Mouse (Mus musculus): ENCODE results near the gene A030005K14Rik. TPM values are rescaled to one million over a fixed set of nuclear protein-coding genes. Genes with fewer than 3 reads are reported as not detected.
A peak's percentile ranks its signal among the peaks of the same experiment; 100 is the strongest.

Gene A030005K14Rik
- polyA plus RNA-seq, 1 experiment from 2014 or later: not detected

DNA sequence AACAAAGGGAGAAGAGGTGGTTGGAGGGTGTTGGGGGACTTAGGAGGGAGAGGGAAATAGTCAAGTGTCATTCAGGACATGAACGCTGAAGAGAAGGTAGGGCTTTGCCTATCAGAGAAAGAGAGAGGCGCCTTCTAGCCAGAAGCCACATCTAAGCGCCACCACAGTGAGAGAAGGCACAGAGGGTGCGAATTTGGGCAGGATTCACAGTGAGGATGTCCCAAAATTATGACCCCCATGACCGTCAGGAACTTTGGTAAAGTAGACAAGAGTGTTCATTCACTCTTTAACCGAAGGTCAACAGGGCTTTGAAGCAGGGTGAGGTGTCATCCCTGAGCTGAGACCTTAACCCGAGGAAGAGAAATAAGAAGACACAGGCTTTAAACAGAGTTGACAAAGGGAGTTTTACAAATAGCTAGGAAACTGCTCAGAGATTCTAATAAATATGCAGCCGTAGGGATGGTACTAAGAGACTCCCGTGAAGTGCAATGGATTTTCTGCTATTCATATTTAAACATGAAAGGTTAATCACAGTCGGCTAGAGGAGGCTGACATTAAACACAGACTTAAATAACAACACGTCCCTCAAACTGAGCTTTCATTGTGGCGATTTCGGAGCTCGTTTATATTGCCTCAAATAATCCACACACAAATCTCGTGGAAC, 16.5 kb upstream of the A030005K14Rik start:
- Histone ChIP-seq H3K27me3 (no peaks in the 10 kb centered on the region), H3K9me3 (replicated peaks) (no peaks in the 10 kb centered on the region), H3K4me3 (replicated peaks) (no peak overlapping the region), H3K4me1 (replicated peaks) (no peaks in the 10 kb centered on the region), H3K27ac (replicated peaks) (no peak overlapping the region), H3K4me2 (no peak overlapping the region), H3K36me3 (replicated peaks) (no peaks in the 10 kb centered on the region), H3K9ac (no peak overlapping the region)
- ATAC-seq (ENCODE audit: insufficient read depth): no peak
- 29% methylated on average over 15 of the region's 15 CpGs for WGBS (ENCODE audit: insufficient replicate concordance)

- WGBS (ENCODE audit: insufficient replicate concordance): 69% methylated on average over 10 of the region's 10 CpGs
- no peaks in the 10 kb centered on the region for H3K9me3 ChIP-seq (replicated peaks)
- H3K9ac ChIP-seq: no peak overlapping the region
- H3K27me3 ChIP-seq: no peaks in the 10 kb centered on the region
- no peaks in the 10 kb centered on the region for H3K4me1 ChIP-seq (replicated peaks)
- no peak for ATAC-seq (ENCODE audit: insufficient read depth)
- no peak overlapping the region for H3K4me3 ChIP-seq (replicated peaks)
- H3K4me2 ChIP-seq: no peak overlapping the region
- H3K36me3 ChIP-seq (replicated peaks): no peaks in the 10 kb centered on the region
- H3K27ac ChIP-seq (replicated peaks): no peak overlapping the region
These were observed 8.0 kb upstream of the A030005K14Rik start for GRCm38 (mm10) chr1:83067205-83067604.

- H3K9ac ChIP-seq: no peak overlapping the region
- no peaks in the 10 kb centered on the region for H3K9me3 ChIP-seq (replicated peaks)
- no peaks in the 10 kb centered on the region for H3K4me1 ChIP-seq (replicated peaks)
- no peaks in the 10 kb centered on the region for H3K36me3 ChIP-seq (replicated peaks)
- no peak overlapping the region for H3K4me2 ChIP-seq
- WGBS (ENCODE audit: insufficient replicate concordance): 67% methylated on average over 4 of the region's 4 CpGs
- no peak overlapping the region for H3K27ac ChIP-seq (replicated peaks)
- no peak overlapping the region for H3K4me3 ChIP-seq (replicated peaks)
- no peak for ATAC-seq (ENCODE audit: insufficient read depth)
- H3K27me3 ChIP-seq: no peaks in the 10 kb centered on the region
These were observed 7.4 kb upstream of the A030005K14Rik start for GRCm38 (mm10) chr1:83066577-83066976.

DNA sequence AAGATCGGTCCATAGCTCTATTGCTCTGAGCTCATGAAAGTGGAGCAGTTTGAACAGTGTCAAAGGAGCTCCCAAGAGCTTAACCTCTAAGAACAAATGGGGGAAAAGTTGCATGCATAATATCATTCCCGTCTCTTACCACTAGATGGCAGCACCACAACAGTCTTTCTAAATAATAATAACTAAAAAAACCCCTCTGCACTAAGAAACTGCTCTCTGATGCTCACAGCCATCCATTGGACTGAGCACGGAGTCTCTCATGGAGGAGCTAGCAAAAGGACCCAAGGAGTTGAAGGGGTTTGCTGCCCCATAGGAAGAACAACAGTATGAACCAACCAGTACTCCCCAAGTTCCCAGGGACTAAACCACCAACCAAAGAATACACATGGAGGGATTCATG, 5.7 kb upstream of the A030005K14Rik start:
- Histone ChIP-seq H3K4me2 (no peak overlapping the region), H3K4me1 (replicated peaks) (no peaks in the 10 kb centered on the region), H3K27me3 (no peaks in the 10 kb centered on the region), H3K36me3 (replicated peaks) (no peaks in the 10 kb centered on the region), H3K9ac (no peak overlapping the region), H3K4me3 (replicated peaks) (no peak overlapping the region), H3K27ac (replicated peaks) (no peak overlapping the region), H3K9me3 (replicated peaks) (no peaks in the 10 kb centered on the region)
- WGBS (ENCODE audit: insufficient replicate concordance): 14% methylated on average over 3 of the region's 3 CpGs
- ATAC-seq (ENCODE audit: insufficient read depth): no peak

GRCm38 (mm10) chr1:83060643-83061042, 1.5 kb upstream of the A030005K14Rik start, which contains the start of gene Krtap28-13:
Gene Krtap28-13 (plus strand): TSS chr1:83060930.
- no peak within 1 kb of the TSS for H3K4me3 ChIP-seq (replicated peaks)
- H3K4me1 ChIP-seq (replicated peaks): no peaks in the 10 kb centered on the region
- no peak within 1 kb of the TSS for H3K4me2 ChIP-seq
- ATAC-seq (ENCODE audit: insufficient read depth): no peak
- H3K9ac ChIP-seq: no peak within 1 kb of the TSS
- no peak within 1 kb of the TSS for H3K27ac ChIP-seq (replicated peaks)
- H3K36me3 ChIP-seq (replicated peaks): no peaks in the 10 kb centered on the region
- no peaks in the 10 kb centered on the region for H3K9me3 ChIP-seq (replicated peaks)
- WGBS (ENCODE audit: insufficient replicate concordance): 80% methylated on average over 4 of the region's 4 CpGs
- H3K27me3 ChIP-seq: no peaks in the 10 kb centered on the region

DNA sequence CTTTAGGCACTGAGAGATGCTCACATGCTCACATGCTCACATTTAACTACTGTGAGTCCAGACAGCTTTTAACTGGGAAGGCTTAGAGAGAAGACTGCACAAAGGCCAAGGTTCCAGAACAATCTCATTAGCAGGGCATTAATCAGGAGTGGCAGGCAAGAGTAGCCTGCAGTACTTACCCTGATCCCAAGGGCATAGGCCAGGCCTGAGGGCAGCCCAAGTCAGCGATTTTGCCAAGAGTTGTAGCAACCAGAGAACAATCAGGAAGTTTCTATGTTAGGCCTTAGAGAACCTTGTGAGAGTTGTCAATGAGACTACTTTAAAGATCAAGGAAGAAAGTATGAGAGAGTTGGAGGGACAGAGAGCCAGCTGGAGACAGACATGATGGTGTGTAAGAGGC, 697 bp downstream of the A030005K14Rik start:
- Histone ChIP-seq H3K27me3 (no peaks in the 10 kb centered on the region), H3K4me3 (replicated peaks) (no peak overlapping the region), H3K27ac (replicated peaks) (no peak overlapping the region), H3K9me3 (replicated peaks) (no peaks in the 10 kb centered on the region), H3K9ac (no peak overlapping the region), H3K36me3 (replicated peaks) (no peaks in the 10 kb centered on the region), H3K4me2 (no peak overlapping the region), H3K4me1 (replicated peaks) (no peaks in the 10 kb centered on the region)
- WGBS (ENCODE audit: insufficient replicate concordance): 54% methylated on average over 1 of the region's 1 CpGs
- ATAC-seq (ENCODE audit: insufficient read depth): no peak

GRCm38 (mm10) chr1:83044882-83045427, 14.2 kb downstream of the A030005K14Rik start, which contains the start of gene Gm47969:
Gene Gm47969 (plus strand): TSS chr1:83044932.
- Histone ChIP-seq H3K36me3 (replicated peaks) (no peaks in the 10 kb centered on the region), H3K27me3 (no peaks in the 10 kb centered on the region), H3K4me1 (replicated peaks) (no peaks in the 10 kb centered on the region), H3K4me2 (no peak within 1 kb of the TSS), H3K4me3 (replicated peaks) (no peak within 1 kb of the TSS), H3K9me3 (replicated peaks) (no peaks in the 10 kb centered on the region), H3K27ac (replicated peaks) (no peak within 1 kb of the TSS), H3K9ac (no peak within 1 kb of the TSS)
- ATAC-seq (ENCODE audit: insufficient read depth): no peak
- 31% methylated on average over 5 of the region's 5 CpGs for WGBS (ENCODE audit: insufficient replicate concordance)

- Histone ChIP-seq H3K4me2 (no peak within 1 kb of the TSS), H3K27ac (replicated peaks) (no peak within 1 kb of the TSS), H3K4me3 (replicated peaks) (no peak within 1 kb of the TSS), H3K36me3 (replicated peaks) (no peaks in the 10 kb centered on the region), H3K9me3 (replicated peaks) (no peaks in the 10 kb centered on the region), H3K4me1 (replicated peaks) (no peaks in the 10 kb centered on the region), H3K27me3 (no peaks in the 10 kb centered on the region; the same call in 1 of the 2 replicates), H3K9ac (no peak within 1 kb of the TSS)
- WGBS (ENCODE audit: insufficient replicate concordance): 62% methylated on average over 2 of the region's 2 CpGs
- no peak for ATAC-seq (ENCODE audit: insufficient read depth)
These were observed 16.8 kb downstream of the A030005K14Rik start, which contains the start of gene Krtap28-10 for GRCm38 (mm10) chr1:83042380-83042779. Gene Krtap28-10 (minus strand): TSS chr1:83042480.

DNA sequence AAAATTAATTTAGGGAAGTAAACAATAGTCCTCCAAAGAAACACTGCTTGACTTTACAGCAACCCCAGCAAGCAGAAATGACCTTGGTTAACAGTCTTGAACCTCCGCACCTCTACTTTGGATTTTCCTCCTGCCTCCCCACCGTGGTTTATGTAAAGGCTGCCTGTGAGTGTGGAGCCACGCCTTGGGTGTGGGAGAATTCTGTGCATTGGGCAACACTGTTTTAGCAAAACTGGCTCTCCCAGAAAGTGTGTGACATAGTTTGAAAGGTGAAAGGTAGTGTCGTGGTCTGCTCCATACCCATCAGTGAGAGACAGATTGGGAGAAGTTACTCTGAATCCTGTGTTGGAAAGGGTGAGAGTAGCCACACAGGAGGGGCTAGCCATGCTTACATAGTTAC, 20.1 kb downstream of the A030005K14Rik start:
- H3K27ac ChIP-seq (replicated peaks): no peak overlapping the region
- H3K4me3 ChIP-seq (replicated peaks): no peak overlapping the region
- H3K4me2 ChIP-seq: no peak overlapping the region
- no peaks in the 10 kb centered on the region for H3K4me1 ChIP-seq (replicated peaks)
- H3K36me3 ChIP-seq (replicated peaks): no peaks in the 10 kb centered on the region
- no peak overlapping the region for H3K9ac ChIP-seq
- no peaks in the 10 kb centered on the region; the same call in 1 of the 2 replicates for H3K27me3 ChIP-seq
- WGBS (ENCODE audit: insufficient replicate concordance): 52% methylated on average over 4 of the region's 4 CpGs
- no peaks in the 10 kb centered on the region for H3K9me3 ChIP-seq (replicated peaks)
- no peak for ATAC-seq (ENCODE audit: insufficient read depth)

- peak within 1 kb of the TSS; percentile 45 for H3K4me3 ChIP-seq (replicated peaks)
- H3K4me1 ChIP-seq (replicated peaks): no peaks in the 10 kb centered on the region
- H3K27ac ChIP-seq (replicated peaks): no peak within 1 kb of the TSS
- H3K9ac ChIP-seq: no peak within 1 kb of the TSS
- H3K36me3 ChIP-seq (replicated peaks): no peaks in the 10 kb centered on the region
- under 1% methylated on average over 25 of the region's 25 CpGs for WGBS (ENCODE audit: insufficient replicate concordance)
- H3K27me3 ChIP-seq: no peaks in the 10 kb centered on the region; the same call in 1 of the 2 replicates
- H3K9me3 ChIP-seq (replicated peaks): no peaks in the 10 kb centered on the region
- H3K4me2 ChIP-seq: peak within 1 kb of the TSS; percentile 62
- ATAC-seq (ENCODE audit: insufficient read depth): no peak; the same call in 1 of the 2 replicates
These were observed 21.0 kb downstream of the A030005K14Rik start, which contains the start of gene Slc19a3 for GRCm38 (mm10) chr1:83038109-83038672. Gene Slc19a3 (minus strand): TSS chr1:83038448.

DNA sequence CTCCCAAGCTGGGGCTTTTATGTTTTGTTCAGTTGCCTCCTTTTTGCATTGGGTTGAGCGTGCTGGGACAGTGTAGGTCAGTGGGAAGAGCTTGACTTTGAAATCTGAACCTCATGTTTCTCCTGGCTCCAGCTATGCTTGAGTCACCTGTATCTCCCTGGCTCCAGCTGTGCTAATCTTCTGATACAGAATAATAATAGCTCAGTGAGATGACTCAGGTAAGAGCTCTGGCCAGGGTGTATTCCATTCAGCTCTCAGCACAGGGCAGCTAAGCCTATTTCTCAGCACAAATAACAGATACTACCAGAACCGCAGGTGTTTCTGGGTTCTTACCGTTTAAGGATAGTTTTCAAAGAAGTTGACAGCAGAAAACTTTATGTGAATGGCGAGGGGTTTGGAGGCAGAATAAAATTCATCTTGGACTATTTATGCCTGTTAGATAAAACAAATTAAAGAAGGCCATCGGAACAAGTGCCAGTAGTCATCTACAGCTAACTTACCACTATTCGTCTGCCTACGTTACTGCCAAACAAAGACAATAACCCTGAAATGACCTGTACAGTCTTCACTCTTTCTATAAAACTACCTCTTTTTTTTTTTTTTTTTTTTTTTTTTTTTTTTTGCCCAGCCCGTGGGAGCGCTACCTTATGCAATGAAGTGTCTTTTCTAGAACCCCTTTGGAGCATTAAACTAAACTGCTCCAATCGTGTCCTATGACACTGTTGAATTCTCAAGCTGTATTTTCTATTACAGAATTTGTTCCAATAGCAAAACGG, 22.1 kb downstream of the A030005K14Rik start:
- no peak overlapping the region for H3K27ac ChIP-seq (replicated peaks)
- no peaks in the 10 kb centered on the region for H3K4me1 ChIP-seq (replicated peaks)
- H3K9me3 ChIP-seq (replicated peaks): no peaks in the 10 kb centered on the region
- ATAC-seq (ENCODE audit: insufficient read depth): no peak
- WGBS (ENCODE audit: insufficient replicate concordance): 59% methylated on average over 11 of the region's 11 CpGs
- H3K4me3 ChIP-seq (replicated peaks): no peak overlapping the region
- no peaks in the 10 kb centered on the region; the same call in 1 of the 2 replicates for H3K27me3 ChIP-seq
- no peak overlapping the region for H3K4me2 ChIP-seq
- H3K36me3 ChIP-seq (replicated peaks): no peaks in the 10 kb centered on the region
- no peak overlapping the region for H3K9ac ChIP-seq

All from liver, embryonic 15.5 days (tissue).